Mouse (Mus musculus) cerebellum, adult 2 months (tissue): ENCODE measurements around the gene Tmem132b.

Experiments used
- CTCF ChIP-seq: fragments of 200-500 bp; IDR thresholded peaks from 2 replicates; pipeline ENCODE4 v1.5.1; 2011; ENCODE audit warnings: low read depth, mild to moderate bottlenecking, control low read depth, low read length, moderate library complexity, borderline replicate concordance; ENCODE audit not compliant: insufficient read depth
- POLR2A ChIP-seq: fragments of 200-500 bp; IDR thresholded peaks from 2 replicates; pipeline ENCODE4 v1.6.1; 2011; ENCODE audit warnings: low read length, control low read depth, borderline replicate concordance; ENCODE audit not compliant: insufficient read depth

- no peak for TF ChIP-seq POLR2A
- no peak for TF ChIP-seq CTCF
These were observed 51.7 kb downstream of the Tmem132b start for GRCm38 (mm10) chr5:125583298-125583697.
